Mouse (Mus musculus): ENCODE measurements at regions not wholly inside any gene's neighbourhood (a gene's known extent, or its start where the extent isn't known, plus 50 kb on each side); places are given as distances from the start of the nearest gene placed in this dataset.
"Not testable (repeated sequence)": the region's sequence is repeated elsewhere in the genome, so short reads cannot be mapped to it uniquely, and the experiment has no call there.

DNA sequence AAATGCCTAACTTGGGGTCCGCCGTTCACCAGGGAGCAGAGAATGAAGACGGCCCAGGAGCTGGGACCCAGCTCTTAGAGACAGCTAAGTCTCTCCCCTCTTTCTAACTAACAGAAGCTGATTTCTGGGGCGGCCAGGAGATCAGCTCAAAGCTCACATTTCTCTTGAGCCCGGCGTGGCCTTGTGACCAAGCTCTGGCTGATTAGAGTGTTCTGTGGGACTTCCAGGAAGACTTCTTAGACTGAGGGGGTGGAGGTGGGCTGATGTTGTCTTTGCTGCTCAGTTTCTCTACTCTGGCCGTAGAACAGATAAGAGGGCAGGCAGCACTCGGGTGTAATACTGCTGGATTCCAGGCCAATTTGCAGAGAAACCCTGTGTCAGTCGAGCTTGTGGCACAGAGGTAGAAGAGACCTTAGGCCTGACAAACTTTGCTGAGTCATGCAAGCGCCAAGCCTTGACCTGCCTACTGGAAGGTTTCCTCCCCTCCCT lies 96.5 kb upstream of the Map3k1 start:
- DNase-seq (ENCODE audit: low spot score), result no peak

DNA sequence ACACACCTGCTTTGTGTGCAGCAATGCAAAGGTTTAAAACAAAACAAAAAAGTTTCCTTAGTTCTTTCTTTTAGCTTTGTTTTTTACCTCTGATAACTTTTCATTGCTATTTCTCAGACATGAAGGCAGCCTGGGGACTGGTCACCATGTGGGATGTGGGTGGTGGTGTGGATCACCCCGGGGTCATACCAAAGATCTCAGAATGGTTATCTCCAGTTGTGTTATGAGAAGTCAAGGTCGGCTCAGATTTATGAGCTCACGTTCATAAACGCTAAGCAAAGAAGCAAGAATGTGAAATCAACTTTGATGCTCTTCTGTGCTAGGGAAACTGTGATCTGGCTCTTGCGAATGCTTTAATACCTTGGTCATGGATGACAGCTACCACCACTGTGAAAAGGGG lies 102.3 kb upstream of the Map3k1 start:
- no peak for DNase-seq (ENCODE audit: low spot score)

DNA sequence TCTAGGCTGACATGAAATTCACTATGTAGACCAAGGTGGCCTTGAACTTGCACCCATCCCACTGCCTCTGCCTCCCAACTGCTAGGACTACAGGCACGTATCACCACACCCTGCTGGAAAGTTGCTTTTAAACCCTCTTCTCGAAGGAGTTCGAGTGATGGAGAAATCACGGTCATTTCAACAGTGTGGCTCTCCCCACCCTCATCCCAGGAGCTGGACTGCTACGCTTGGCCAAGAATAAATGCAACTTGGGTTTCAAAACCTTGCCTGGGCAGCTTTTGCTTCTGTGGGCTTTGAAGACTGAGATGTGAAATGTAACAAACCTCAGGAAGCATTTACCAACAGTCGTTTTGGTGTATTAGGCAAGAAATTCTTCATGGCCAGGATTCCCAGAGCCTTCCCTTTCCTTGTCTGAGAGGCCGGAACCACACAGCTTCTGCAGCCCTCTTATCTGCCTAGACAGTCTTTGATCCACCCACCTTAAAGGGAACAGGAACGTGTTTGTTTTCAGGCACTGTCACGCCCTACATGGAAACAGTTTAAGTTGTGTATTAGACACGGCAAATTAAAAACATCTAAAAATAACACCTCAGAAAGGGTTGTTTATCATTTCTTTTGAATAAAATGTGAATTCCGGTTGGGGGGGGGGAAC lies 103.0 kb upstream of the Map3k1 start:
- DNase-seq (ENCODE audit: low spot score), result no peak

DNA sequence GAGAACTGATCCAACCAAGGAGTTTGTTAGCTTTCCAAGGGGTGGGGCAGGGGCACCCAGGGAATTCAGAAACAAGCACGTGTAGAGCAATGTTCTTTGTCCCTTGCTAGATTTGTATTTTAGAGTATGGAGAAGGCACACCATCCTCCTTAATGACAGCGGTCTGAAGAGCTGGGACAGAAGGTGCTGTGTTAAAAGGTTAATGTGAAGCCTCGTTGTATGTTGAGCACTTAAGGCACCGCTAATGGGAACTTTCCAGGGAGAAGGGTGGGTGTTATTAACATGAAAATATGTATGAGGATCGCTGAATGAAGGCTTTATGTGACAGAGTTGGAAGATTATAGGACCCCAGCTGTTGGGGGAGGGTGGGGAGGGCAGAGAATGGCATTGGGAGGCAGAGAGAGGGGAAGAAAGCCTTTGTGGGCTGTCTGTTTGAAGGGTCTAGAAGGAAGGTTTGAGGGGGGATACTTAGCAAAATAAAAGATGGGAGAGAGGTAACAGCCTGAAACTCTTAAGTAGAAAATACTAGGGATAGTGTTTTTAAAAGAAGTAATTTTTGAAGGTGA lies 105.6 kb upstream of the Map3k1 start:
- DNase-seq (ENCODE audit: low spot score), result no peak

DNA sequence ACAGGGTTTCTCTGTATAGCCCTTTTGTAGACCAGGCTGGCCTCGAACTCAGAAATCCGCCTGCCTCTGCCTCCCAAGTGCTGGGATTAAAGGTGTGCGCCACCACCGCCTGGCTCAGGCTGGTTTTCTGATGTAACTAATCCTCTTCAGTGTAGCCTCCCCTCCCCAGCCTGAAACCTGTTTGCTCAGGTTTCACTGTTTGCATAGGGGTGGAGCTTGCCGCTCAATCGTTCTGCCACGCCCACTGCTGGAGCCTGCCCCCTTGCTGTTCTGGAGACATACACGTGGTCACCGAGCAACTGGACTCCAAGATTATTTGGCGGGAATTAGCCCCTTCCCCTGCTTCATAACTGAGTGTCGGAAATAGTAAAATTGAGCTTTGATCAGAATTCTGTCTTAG lies 110.6 kb upstream of the Map3k1 start:
- DNase-seq (ENCODE audit: low spot score), result not testable (repeated sequence)

DNA sequence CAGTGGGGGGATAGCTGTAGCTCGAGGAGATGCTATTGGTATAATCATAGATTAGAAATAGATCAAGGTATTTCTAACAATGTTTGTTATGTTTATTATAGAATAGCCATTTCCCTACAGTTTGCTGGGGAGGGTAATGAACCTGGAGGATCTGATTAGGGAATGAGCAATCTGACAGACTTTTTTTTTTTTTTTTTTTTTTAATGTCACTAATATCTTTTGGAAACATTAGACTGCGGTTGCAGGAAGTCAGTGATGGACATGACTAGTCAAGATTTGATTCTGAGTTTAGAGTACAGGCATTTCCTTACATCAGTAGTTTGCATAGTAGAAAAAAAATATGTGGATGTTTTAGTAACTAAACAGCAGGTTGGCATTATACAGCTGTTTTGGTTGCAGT lies 111.7 kb upstream of the Map3k1 start:
- DNase-seq (ENCODE audit: low spot score), result no peak

DNA sequence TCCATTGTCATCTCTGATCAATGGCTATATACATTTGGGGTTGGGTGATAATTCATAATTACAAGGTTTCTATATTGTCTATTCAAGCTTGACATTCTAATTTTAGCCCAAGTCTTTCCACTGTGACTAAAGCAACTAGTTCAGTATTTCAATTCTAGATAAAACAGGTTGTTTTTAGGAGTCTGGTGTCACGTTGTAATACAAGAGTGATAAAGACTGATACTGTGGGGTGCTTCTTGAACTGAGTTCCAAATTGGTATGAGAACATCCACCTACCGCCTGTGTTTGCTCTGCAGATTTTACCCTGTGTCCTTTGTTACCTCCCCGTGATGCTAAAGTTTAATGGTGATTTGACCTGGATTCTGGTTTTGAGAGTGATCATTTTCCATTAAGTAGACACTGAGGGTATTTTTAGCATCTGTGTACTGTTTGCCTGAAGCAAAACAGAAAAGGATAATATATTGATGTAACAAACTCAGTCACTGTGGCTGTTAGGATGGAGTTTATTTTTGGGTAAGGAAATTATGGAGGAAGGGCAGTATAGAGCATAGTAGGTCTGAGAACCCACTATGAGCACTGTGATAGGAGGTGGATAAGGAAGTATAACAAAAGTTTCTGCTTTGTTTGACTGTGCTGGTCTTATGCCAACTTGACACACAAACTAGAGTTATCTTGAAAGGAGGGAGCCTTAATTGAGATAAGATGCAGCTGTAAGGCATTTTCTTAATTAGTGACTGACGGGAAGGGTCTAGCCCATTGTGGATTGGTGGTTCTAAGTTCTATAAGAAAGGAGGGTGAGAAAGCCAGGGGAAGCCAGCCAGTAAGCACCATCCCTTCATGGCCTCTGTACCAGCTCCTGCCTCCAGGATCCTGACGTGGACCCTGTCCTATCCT lies 112.6 kb upstream of the Map3k1 start:
- DNase-seq (ENCODE audit: low spot score), result no peak

DNA sequence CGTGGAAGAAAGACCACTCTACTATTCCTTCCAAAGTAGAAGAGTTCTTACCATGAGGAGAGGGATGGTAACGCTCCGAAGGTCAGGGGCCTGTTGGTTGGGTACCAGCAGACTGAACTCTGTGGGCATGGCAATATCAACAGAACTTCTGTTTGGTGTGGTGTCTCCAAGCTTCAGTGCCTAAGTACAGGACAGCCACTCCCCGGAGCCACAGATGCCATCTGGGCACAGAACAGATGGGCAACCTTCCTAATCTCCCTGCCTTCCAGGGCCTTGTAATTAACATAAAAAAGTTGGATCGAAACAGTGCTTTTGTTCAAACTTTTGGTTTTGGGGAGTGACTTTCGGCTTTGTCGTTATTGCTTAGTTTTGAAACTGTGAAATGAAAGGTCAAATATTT lies 116.6 kb upstream of the Map3k1 start:
- DNase-seq (ENCODE audit: low spot score), result no peak

DNA sequence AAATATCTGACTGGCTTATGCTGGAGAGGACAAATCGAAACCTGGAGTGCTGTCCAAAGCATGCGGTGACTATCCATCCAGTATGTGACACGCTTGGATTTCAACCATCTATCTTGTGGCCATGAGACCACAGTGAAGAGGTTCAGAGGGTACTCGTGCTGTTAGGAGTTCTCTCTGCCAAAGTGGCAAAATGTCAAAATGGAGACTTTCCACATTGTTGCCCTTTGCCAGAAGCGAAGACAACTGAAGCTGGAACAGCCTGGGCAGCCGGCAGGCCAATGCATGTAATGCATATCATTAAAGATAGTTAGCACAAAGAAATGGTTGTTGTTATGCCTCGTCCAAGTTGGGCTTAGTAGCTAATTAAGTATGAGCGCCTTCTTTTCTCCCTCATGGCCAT lies 118.0 kb upstream of the Map3k1 start:
- DNase-seq (ENCODE audit: low spot score), result no peak

DNA sequence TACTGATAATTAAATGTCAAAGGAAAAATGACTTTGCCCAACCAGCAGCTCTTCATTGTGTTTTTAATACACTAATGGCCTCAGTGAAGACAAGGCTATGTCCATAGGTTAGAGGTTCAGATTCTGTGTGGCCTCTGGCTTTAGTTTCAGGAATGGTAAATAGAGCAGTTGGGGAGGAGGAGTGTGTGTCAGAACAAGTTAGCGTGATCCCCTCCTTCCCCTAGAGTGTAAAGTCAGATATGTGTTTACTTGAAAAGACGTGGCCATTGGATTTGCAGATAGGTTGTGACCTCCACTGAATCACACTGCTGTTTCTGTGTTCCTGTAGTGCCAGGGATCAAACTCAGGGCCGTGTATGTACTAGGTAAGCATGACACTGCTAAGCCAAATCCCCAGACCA lies 118.7 kb upstream of the Map3k1 start:
- no peak for DNase-seq (ENCODE audit: low spot score)

DNA sequence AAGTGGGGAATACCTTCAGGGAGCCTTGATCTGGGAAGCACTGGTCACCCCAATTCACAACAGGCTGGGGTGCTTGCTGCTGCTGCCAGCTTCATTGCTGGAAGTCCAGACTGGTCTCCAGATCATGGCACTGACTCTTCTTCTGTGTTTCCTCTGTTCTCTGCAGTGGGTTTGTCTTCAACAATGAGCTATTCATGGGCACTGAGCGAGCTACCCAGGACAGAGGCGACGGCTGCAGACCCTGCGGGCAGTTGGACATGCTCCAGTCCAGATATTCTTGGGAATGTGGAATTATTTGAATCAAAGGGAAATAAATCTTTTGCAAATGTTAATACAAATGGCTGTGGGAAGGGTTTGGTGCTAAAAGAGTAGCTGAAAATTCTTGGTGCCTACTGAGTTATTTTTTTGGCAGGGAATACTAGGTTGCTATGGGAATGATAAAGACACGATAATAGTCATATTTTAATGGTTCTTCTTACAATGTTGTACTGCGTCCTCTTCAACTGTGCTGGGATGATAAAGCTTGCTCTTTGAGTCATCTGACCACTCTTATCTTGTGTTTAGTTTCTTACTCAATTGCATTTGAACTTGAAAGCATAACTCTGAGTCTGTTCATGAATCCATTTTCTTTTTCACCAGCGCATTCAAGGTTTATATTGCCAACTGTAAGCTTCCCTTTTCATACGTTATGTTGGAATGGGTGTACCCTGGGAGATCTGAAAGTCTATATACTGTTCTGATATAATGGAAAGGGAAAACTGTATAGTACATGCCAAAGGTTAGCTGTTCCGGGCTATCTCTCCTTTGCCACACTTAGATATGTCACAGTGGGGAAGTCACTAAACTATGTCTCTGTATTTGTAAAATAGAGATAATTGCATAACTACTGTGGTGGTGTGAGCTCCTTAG lies 120.1 kb upstream of the Map3k1 start:
- DNase-seq (ENCODE audit: low spot score), result no peak

DNA sequence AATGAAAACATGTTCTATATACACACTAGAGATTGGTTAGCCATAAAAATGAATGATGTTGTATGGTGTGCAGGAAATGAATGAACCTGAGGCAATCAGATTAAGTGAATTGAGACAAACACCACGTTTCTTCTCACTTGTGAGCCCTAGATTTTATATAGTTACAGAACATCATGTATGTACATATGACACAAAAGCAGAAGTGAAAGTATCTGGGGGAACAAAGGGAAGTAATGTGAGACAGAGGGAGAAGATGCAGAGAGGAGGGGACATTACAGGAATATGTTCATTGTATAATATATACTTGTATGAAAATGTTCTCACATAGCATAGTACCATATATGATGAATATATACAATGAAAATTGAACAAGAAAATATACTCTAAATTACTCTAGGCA lies 121.1 kb upstream of the Map3k1 start:
- no peak for DNase-seq (ENCODE audit: low spot score)

DNA sequence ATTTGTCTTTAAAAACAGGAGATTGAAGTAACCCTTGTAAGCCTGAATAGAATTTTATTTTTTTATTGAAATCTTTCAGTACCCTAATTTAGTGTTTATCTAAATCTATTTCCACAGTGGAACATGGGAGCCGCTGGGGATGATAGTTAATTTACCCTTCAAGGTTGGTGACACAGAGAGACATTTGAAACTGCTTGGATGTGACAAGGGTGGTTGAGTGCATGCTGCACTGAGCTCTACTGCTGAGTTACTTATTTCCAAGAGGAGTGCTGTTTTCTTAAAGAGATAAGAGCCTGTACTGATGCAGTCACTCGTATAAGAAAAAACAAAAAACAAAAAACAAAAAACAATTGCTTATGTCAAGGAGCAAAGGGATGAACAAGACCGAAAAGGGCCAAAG lies 123.7 kb upstream of the Map3k1 start:
- no peak for DNase-seq (ENCODE audit: low spot score)

DNA sequence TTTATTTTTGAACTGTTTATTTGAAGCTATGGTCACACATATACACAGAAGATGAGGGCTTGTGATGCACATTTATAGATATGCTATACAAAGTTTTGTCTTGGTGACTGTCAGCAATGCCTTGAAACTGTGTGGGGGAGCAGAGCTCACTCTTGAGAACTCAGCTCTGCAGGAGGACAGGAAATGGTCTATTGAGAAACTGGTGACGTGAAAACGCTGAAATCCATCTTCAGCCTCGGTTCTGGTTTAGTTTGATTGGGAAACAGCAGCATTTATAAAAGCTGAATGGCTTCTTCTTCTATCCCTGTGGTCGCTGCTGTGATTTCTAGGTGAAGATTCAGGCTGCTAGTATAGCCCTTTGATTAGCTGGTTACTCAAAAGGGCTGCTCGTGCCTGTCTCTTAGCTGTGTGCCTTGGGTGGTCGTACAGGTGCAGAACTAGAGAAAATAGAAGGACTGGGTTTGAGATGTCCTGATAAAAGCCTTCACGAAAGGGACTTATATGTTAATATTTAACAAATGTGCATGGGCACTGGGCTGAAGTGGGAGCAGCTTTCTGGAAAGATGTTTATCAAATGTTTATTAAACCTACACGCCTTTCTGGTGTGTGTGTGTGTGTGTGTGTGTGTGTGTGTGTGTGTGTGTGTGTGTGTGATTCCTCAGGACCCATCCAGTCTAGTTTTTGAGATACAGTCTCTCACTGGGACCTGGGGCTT lies 124.9 kb upstream of the Map3k1 start:
- DNase-seq (ENCODE audit: low spot score), result no peak

DNA sequence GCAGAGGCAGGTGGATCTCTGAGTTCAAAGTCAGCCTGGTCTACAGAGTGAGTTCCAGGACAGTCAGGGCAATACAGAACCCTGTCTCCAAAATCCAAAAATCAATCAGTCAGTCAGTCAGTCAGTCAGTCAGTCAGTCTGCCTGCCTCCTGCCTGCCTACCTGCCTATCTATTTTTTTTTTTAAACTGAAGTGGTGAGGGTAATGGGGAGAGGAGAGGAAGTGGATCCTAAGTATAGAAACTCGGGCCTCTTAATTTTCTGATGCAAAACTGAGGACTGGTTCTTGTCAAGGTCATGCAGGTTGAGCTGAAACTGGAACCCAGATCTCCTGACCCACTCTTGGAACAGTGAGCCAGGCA lies 126.9 kb upstream of the Map3k1 start:
- no peak for DNase-seq (ENCODE audit: low spot score)

DNA sequence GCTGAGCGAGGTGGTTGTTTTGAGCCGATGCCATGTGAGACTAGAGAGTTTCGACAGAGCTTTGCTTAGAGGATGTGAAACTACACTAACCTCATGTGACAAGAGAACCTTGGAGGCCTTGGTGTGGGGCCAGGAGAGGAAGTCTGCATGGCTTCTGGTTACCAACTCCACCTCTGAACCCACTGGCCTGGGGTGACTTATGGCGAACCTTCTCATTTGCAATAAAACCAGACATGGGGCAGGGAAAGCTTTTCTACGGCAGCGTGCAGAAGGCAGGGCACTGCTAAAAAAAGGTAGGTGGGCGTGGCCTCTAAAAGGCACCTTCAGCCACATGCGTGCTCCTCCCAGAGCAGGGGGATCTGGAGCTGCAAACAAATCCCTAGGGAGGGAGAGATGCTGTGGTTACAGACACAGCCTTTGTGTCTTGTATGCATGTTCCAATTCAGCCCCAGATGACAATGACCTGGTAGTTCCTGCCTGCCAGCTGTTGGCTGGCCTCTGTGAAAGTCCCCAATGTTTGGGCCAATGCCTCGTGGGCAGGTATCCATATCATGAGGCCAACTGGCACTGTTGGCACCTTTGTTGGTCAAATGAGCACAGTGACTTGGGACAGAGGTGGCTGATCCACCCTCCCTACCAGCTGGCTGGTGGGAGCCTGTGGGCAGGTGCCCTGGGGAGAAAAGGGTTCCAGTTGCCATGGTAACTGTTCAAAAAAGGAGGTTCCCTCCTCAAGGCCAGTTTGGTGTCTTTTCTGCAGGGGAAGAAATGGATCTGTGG lies 127.5 kb upstream of the Map3k1 start:
- peak; percentile 25 for DNase-seq (ENCODE audit: low spot score)

DNA sequence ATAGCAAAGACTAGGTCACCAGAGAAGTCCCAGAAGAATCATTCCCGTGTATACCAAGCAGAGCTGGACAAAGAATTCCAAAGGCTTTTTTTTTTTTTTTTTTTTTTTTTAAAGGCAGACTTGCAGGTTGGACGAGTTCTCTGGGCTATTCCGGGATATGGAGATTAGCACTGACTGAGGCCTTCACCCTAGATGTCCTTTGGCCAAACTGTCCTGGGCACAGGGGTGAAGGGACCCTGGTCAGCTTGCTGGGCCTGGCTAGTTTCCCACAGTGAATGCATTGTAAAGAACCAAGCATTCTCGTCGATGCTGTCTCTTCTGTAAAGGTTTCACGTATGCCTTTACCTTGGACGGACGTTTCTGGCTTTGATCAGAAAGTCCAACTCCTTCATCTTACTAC lies 128.2 kb upstream of the Map3k1 start:
- DNase-seq (ENCODE audit: low spot score), result no peak

DNA sequence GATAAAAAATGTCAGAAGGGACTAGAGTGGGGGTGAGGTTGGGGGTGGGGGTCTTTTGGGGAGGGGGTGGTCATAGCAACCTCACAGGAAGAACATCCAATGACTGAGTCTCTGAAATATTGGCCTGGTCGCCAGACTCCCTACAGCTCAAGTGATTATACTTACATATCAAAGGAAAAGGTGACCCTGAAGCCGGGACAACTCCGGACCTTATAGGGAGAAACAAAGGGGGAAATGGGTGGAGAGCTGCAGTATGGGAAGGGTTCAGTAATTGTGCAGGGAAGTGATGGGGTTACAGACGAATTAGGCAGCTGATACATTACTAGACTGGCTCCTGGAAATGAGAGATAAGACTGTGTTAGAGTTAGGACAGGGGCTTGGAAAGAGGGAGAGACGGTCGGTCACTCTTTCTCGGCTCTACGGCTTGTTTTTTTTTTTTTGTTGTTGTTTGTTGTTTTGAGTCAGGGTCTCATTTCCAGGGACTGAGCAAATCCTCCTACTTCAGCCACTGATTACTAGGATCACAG lies 130.2 kb upstream of the Map3k1 start:
- DNase-seq (ENCODE audit: low spot score), result no peak

DNA sequence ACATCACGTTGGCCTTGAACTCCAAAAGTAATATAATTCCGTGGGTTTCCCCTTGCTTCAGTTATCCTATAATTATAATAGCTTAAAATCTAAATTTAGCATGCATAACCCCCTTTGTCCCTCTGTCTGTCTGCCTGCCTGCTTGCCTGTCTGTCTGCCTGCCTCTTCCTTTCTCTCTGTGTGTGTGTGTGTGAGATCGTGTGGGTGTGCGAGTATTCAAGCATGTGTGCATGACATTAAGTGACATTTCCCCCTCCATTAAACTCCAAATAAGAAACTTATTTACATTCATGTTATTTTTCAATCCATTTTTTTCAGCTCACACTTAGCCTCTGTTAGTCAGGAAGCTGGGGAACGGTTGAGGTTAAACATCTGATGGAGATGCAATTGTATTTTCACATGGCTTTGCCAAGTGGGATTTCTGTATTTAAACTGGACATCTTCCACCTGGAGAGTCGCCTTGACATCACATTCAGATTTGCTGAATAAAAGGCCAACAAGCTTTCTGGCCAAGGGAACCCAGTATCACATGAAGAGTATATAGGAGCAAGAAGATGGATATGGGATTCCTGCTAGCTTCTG lies 130.8 kb upstream of the Map3k1 start:
- no peak for DNase-seq (ENCODE audit: low spot score)

DNA sequence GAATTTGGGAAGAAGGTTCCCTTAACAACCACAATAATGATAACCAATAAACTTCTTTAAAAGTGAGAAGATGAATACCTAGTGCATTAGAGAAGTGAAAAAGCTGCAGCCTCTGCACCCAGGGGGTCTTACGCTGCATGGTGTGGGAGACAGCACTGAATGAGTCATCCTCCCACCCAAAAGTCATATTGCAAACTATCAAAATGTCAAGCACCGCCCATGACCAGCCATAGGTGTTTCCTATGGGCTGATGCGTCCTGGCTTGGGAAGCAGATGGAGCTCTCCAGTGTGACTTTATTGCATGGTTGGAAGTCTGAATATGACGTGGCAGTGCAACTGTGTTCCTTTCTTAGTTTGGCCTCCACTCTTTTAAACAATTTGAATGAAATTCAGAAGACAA lies 131.5 kb upstream of the Map3k1 start:
- DNase-seq (ENCODE audit: low spot score), result no peak
